Mouse (Mus musculus) layer of hippocampus, adult 11-12 months (tissue): ENCODE measurements at regions not wholly inside any gene's neighbourhood (a gene's known extent, or its start where the extent isn't known, plus 50 kb on each side); places are given as distances from the start of the nearest gene placed in this dataset.

ENCODE experiments used
- DNase-seq: peaks from one replicate; pipeline ENCODE4 v3.0.0; 2022; ENCODE audit warnings: low spot score

DNA sequence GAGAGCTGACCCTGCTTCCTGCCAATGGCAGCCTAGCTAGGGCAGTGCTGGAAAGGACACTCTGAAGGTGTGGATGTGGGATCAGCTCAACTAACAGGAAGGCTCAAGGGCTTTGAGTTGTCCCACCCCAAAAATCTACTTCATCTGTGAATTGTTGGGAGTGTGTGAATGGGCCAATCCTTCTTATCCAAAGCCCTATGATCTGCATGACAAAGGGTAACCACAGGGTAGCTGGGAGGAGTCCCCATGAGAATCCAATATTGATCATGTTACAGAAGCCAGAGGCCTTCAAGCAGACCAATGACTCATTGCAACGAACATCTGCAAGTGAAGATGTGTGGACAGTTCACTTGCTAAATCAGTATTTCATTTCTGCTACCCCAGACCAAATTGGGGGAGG lies 51.1 kb upstream of the Adra1b start:
- DNase-seq: no peak

DNA sequence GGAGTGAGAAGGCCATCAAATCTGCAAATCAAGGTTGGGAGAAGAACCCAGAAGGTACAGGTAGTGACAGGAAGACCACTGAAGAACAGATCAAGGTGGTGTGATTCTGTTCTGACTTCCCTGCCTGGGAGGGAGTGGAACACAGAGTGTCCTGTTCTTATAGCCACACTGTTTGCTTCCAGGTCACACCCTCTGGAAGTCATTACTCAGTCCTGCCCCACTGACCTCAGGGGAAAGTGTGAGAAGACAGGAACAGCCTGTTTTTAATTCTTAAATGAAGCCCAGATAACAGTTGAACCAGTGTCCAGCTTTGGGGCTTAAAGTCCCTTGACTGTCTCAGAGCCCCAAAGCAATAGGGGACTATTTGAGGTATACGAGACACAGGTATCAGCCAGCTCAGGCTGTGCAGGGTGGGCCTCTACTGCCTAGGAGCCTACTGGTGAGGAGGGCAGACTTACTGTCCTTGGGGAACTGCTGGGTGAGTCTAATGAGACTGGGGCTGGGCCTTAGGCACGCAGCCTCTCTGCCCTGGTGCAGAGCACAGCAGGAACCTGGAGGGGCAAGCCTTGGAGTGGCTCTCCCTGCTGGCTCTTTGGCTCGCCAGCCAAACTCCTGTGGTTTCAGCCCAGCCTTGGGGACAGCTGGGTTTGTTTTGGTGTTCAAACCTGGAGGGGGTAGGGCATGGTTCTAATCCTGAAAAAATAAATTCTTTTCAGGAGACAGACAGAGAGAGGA lies 57.4 kb upstream of the Adra1b start:
- no peak for DNase-seq

GRCm38 (mm10) chr11:43958976-43959315 lies 57.9 kb upstream of the Adra1b start:
- no peak for DNase-seq

GRCm38 (mm10) chr11:43960348-43961105 lies 59.5 kb upstream of the Adra1b start:
- no peak for DNase-seq

- no peak for DNase-seq
These were observed 60.5 kb upstream of the Adra1b start for GRCm38 (mm10) chr11:43961398-43962070.

DNA sequence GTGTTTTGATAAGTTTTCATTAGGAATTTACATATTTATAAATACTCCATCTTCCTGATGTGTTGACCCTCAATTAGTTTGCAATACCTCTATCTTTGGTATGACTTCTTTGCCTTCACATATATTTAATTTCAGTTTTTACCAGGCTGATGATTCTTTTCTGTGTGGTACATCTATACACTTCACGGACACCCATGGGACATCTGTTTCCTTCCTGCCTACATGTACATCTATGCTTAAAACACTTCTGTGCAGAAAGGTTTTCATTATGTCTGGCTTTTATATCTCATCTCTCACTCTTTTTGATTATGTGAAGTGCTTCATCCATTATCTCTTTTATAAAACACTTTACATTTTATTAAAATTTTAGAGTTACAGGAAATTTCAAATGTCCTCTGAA lies 66.8 kb upstream of the Adra1b start:
- no peak for DNase-seq

GRCm38 (mm10) chr11:43971886-43972285 lies 70.9 kb upstream of the Adra1b start:
- no peak for DNase-seq

DNA sequence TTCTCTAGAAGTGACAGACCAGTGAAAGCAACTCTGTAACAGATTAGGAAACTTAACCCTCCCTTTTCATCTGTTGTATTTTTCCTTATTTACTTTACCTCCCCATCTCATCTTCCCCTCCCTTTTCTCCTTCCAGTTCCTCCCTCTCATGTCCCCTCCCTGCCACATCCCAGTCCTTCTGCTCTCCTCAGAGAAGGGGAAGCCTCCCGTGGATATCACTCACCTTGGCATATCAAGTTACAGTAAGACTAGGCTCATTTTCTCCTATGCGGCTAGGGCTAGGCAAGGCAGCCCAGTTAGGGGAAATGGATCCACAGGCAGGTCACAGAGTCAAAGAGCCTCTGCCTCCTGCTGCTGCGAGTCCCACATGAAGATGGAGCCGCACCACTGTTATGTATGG lies 75.0 kb upstream of the Adra1b start:
- DNase-seq: no peak

- DNase-seq: no peak
These were observed 78.4 kb upstream of the Adra1b start for GRCm38 (mm10) chr11:43979406-43979805.

GRCm38 (mm10) chr11:43980444-43980843 lies 79.4 kb upstream of the Adra1b start:
- no peak for DNase-seq

DNA sequence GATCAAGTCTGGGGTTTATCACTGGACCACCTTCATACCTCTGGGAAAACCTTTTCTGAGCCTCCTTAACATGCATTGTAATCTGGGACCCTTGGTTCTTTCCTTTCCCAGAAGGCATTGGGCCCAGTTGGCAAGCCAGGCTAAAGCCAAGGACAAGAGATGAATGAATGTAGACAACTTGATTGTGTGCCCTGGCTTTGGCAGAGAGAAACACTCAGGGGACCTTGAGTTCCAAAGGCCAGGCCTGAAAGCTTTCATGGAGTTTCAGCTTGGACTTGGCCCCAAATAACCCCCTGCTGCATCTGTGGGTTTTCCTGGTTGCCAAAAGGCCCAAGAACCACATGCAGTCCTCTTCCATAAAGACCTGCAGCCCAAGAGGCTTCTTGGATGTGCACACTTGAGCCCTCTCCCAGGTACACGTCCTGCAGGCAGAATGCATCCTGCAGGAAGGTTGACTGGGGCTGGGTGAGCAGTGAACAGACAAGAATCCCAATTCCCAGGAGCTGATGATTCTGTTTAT lies 89.0 kb upstream of the Adra1b start:
- no peak for DNase-seq

DNA sequence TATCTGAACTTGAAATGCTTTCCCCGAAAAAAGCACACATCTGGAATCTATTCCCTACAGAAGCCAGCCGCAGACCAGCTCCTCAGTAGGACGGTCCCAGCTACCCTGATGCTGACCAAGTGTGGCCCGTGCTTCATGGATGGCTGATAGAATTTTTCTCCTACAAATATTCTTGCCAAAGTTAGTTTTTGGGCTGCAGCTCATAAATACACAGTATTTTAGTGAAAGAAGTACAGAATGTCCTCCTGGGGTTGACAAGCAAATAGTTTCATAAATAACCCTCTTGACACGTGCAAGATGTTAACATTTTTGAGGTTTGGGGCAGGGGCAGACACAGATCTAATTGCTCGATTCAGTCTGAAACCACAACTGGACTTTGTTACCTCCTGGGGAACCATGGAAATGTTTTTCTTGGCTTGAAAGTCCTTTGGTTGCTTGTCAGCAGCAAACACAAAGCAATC lies 91.0 kb upstream of the Adra1b start:
- no peak for DNase-seq

GRCm38 (mm10) chr11:43998046-43998725 lies 97.2 kb upstream of the Adra1b start:
- DNase-seq: no peak

DNA sequence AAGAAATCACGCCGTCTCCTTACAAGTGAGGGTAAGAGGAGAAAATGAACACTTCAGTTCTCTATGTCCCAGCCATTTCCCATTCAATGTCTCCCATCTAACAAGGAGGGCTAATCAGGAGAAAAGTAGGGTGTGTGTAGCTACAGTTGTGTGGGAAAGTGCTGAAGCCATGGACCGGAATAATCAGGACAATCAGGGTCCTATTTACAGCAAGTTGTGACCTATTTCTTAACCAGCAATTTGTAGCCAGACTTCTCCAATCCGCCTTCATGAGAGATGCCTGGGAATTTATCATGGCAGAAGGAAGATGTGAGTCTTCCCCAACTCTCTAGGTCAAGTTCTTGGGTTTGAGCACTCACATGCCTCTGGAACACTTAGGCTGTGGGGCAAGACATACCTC lies 99.0 kb upstream of the Adra1b start:
- no peak for DNase-seq

- no peak for DNase-seq
These were observed 101.0 kb upstream of the Adra1b start for GRCm38 (mm10) chr11:44001843-44002589.

DNA sequence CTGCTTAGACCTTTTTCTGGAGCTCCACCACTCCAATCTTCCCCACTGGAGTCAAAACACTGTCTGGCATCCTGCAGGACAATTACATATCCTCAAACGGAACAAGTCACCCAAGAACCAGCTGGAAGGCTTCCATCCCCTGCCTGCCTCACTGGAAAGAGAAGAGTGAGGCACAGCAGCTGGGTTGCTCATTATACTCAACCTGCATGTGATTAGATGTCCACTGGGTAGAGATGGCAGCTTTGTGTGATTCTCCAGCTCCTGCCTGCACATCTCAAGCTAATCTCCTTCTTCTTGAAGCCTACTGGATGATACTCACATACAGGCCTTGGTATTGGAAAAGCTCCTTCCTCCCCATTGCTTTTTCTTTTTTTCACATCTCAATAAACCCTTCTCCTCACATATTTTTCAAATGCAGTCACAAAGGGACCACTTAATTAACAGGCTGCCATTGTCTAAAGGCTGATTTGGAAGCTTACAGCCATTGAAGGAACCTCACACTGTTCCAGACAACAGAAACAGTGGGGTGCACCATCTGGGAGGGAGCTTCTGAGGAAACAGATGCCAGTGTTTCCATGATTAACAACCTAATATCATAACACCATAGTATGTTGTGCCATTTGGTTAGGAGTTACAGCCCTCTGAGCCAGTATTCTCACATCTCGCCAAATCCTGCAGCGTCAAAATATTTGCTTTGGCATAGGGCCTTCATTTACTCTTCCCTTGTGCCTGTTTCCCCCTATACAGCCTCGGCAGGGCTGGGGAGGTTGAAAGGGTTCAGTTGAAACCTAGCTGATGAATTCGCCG lies 101.9 kb upstream of the Adra1b start:
- DNase-seq: peak; percentile 30

DNA sequence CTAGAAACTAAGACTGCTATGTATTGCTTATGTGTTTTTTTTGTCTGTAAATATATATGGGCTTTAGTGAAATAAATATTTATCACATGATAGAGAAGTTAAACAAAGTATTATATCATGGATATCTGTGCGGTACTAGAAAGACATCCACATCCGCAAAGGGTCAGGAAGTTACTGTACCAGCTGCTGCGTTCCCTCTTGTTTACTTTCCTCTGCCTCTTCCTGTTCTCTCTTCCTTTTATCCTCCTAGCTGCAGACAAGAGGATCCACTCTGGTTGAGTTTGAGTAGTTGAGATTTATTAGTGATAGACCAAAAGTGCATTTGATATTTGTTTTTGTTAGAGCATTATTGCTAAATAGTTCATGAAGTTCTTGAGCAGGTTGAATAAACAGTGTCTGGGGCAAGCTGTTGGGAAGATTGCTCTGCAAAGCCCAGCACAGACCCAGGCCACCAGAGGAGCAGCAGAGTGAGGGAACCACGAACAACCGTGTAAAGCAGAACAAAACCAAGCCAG lies 106.6 kb upstream of the Adra1b start:
- DNase-seq: no peak

GRCm38 (mm10) chr11:44012314-44012713 lies 111.3 kb upstream of the Adra1b start:
- no peak for DNase-seq

DNA sequence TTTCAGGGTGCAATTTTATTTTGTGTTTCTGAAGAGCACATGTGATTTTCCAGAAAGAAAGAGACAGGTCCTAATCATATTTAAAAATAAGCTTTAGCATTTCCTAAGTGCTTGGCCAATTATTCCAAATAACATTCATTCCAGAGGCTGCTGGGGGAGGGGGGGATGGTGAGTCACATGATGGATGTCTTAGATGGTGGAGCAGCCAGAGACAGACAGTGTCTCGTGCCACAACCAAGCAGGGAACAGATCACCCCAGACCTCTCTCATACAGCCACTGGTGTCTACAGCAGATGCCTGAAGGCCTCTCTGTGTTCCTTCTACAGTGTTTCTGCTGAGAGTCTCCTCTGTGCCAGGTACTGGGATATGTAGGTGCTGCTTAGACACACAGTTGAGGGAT lies 112.8 kb upstream of the Adra1b start:
- no peak for DNase-seq

- DNase-seq: no peak
These were observed 120.6 kb upstream of the Adra1b start for GRCm38 (mm10) chr11:44021638-44022037.
